Mouse (Mus musculus) embryonic facial prominence, embryonic 10.5 days (tissue): ENCODE data around the gene Ldhd. TPM values are rescaled to one million over a fixed set of nuclear protein-coding genes. Genes with fewer than 3 reads are reported as not detected.

Experiments used
- DNase-seq: peaks from one replicate; pipeline ENCODE4 v3.0.0-alpha.2; 2017; ENCODE audit warnings: low spot score
- H3K27ac ChIP-seq: fragments of 300-500 bp; sonication (generic); replicated peaks from 2 replicates; pipeline ENCODE4 v1.5.1; 2016; ENCODE audit warnings: mild to moderate bottlenecking
- H3K27me3 ChIP-seq: fragments of 300-500 bp; sonication (generic); replicated peaks from 2 replicates; pipeline ENCODE4 v1.6.1; 2016; ENCODE audit warnings: low read depth, mild to moderate bottlenecking; ENCODE audit not compliant: poor library complexity, severe bottlenecking
- H3K36me3 ChIP-seq: fragments of 300-500 bp; sonication (generic); replicated peaks from 2 replicates; pipeline ENCODE4 v1.6.1; 2016; ENCODE audit warnings: mild to moderate bottlenecking, moderate library complexity
- H3K4me1 ChIP-seq: fragments of 300-500 bp; sonication (generic); 2 replicates; pipeline ENCODE4 v1.6.1; 2016
- H3K4me3 ChIP-seq: fragments of 300-500 bp; sonication (generic); 2 replicates; pipeline ENCODE4 v1.5.1; 2016; ENCODE audit warnings: mild to moderate bottlenecking, moderate library complexity
- H3K9me3 ChIP-seq: fragments of 300-500 bp; sonication (generic); 2 replicates; pipeline ENCODE4 v1.6.1; 2016; ENCODE audit warnings: mild to moderate bottlenecking
- WGBS: fragments of 180-500 bp; shearing (Covaris S2); methylation state at CpG from one replicate; pipeline ENCODE4 v1.1.7; 2016; 5-methylcytosine and 5-hydroxymethylcytosine counted together
- polyA plus RNA-seq: library from polyadenylated mRNA; unstranded; fragments of >200 nt; fragmentation: Nextera tagmentation; extraction: Ambion mirVana; gene quantifications from 2 replicates; pipeline ENCODE4 v1.2.1, GENCODE M21; 2016

Ldhd gene
- polyA plus RNA-seq, 1 experiment from 2014 or later, result 0.25 TPM

GRCm38 (mm10) chr8:111626528-111626820 is 3.7 kb downstream of the Ldhd start:
- Histone ChIP-seq H3K4me3 (no peak overlapping the region), H3K9me3 (no peaks in the 10 kb centered on the region), H3K27ac (no peak overlapping the region), H3K27me3 (no peaks in the 10 kb centered on the region), H3K36me3 (peaks cover 59% of the 10 kb centered on the region), H3K4me1 (peaks cover 9% of the 10 kb centered on the region; the same call in 1 of the 2 replicates)
- DNase-seq, result no peak
- 80% methylated on average over 8 of the region's 8 CpGs for WGBS

GRCm38 (mm10) chr8:111625694-111626527 is 4.3 kb downstream of the Ldhd start:
- peak; percentile 78 for DNase-seq
- Histone ChIP-seq H3K9me3 (no peaks in the 10 kb centered on the region), H3K27ac (no peak overlapping the region), H3K27me3 (no peaks in the 10 kb centered on the region), H3K4me3 (no peak overlapping the region), H3K4me1 (peaks cover 9% of the 10 kb centered on the region; the same call in 1 of the 2 replicates), H3K36me3 (peaks cover 65% of the 10 kb centered on the region)
- 37% methylated on average over 6 of the region's 6 CpGs for WGBS

GRCm38 (mm10) chr8:111624853-111625221 is 5.3 kb downstream of the Ldhd start:
- 92% methylated on average over 10 of the region's 10 CpGs for WGBS
- no peak overlapping the region for H3K4me3 ChIP-seq
- H3K36me3 ChIP-seq, result peaks cover 74% of the 10 kb centered on the region
- H3K4me1 ChIP-seq, result peaks cover 5% of the 10 kb centered on the region; the same call in 1 of the 2 replicates
- no peaks in the 10 kb centered on the region for H3K27me3 ChIP-seq
- no peak overlapping the region for H3K27ac ChIP-seq
- no peak for DNase-seq
- no peaks in the 10 kb centered on the region for H3K9me3 ChIP-seq

- DNase-seq, result no peak
- no peak overlapping the region for H3K4me3 ChIP-seq
- H3K4me1 ChIP-seq, result no peaks in the 10 kb centered on the region; the same call in 1 of the 2 replicates
- peaks cover 80% of the 10 kb centered on the region for H3K36me3 ChIP-seq
- H3K27me3 ChIP-seq, result no peaks in the 10 kb centered on the region
- H3K27ac ChIP-seq, result no peak overlapping the region
- WGBS, result 85% methylated on average over 12 of the region's 12 CpGs
- H3K9me3 ChIP-seq, result no peaks in the 10 kb centered on the region
Measured at GRCm38 (mm10) chr8:111624081-111624852, 5.9 kb downstream of the Ldhd start.

GRCm38 (mm10) chr8:111622553-111622952 is 7.6 kb downstream of the Ldhd start:
- no peak for DNase-seq
- H3K36me3 ChIP-seq, result peaks cover 79% of the 10 kb centered on the region

GRCm38 (mm10) chr8:111622104-111622503 is 8.1 kb downstream of the Ldhd start:
- DNase-seq, result no peak
- H3K4me3 ChIP-seq, result no peak overlapping the region
- no peaks in the 10 kb centered on the region for H3K27me3 ChIP-seq
- 0 out of 2 replicates have a peak overlapping the region, but pooled peaks have one; percentile 11 for H3K27ac ChIP-seq
- H3K4me1 ChIP-seq, result no peaks in the 10 kb centered on the region; the same call in 1 of the 2 replicates
- WGBS, result 69% methylated on average over 3 of the region's 3 CpGs
- H3K36me3 ChIP-seq, result peaks cover 74% of the 10 kb centered on the region
- H3K9me3 ChIP-seq, result no peaks in the 10 kb centered on the region

More at GRCm38 (mm10) chr8:111622553-111622952, 7.6 kb downstream of the Ldhd start:
- Histone ChIP-seq H3K4me1 (no peaks in the 10 kb centered on the region; the same call in 1 of the 2 replicates), H3K27me3 (no peaks in the 10 kb centered on the region), H3K9me3 (no peaks in the 10 kb centered on the region), H3K4me3 (no peak overlapping the region), H3K27ac (no peak overlapping the region)
- WGBS, result 88% methylated on average over 10 of the region's 10 CpGs

- no peak for DNase-seq
- WGBS, result 72% methylated on average over 1 of the region's 1 CpGs
- peaks cover 69% of the 10 kb centered on the region for H3K36me3 ChIP-seq
Measured at GRCm38 (mm10) chr8:111619936-111620335, 10.2 kb downstream of the Ldhd start.

GRCm38 (mm10) chr8:111618273-111618672 is 11.9 kb downstream of the Ldhd start:
- Histone ChIP-seq H3K27me3 (no peaks in the 10 kb centered on the region), H3K27ac (no peak overlapping the region), H3K4me3 (no peak overlapping the region), H3K4me1 (peaks cover 3% of the 10 kb centered on the region; the same call in 1 of the 2 replicates), H3K36me3 (peaks cover 69% of the 10 kb centered on the region), H3K9me3 (no peaks in the 10 kb centered on the region)
- 96% methylated on average over 4 of the region's 4 CpGs for WGBS
- no peak for DNase-seq

More at GRCm38 (mm10) chr8:111619936-111620335, 10.2 kb downstream of the Ldhd start:
- H3K4me3 ChIP-seq, result no peak overlapping the region
- no peaks in the 10 kb centered on the region for H3K27me3 ChIP-seq
- H3K9me3 ChIP-seq, result no peaks in the 10 kb centered on the region
- peaks cover 3% of the 10 kb centered on the region; the same call in 1 of the 2 replicates for H3K4me1 ChIP-seq
- no peak overlapping the region for H3K27ac ChIP-seq

- Histone ChIP-seq H3K4me3 (no peak overlapping the region), H3K9me3 (no peaks in the 10 kb centered on the region), H3K27ac (no peak overlapping the region), H3K27me3 (no peaks in the 10 kb centered on the region), H3K36me3 (peaks cover 69% of the 10 kb centered on the region), H3K4me1 (peaks cover 3% of the 10 kb centered on the region; the same call in 1 of the 2 replicates)
- no peak for DNase-seq
- WGBS, result 83% methylated on average over 6 of the region's 6 CpGs
Measured at GRCm38 (mm10) chr8:111617812-111618211, 12.4 kb downstream of the Ldhd start.

GRCm38 (mm10) chr8:111614786-111615701 is 15.1 kb downstream of the Ldhd start:
- WGBS, result 88% methylated on average over 6 of the region's 6 CpGs
- Histone ChIP-seq H3K4me3 (no peak overlapping the region), H3K36me3 (peaks cover 67% of the 10 kb centered on the region), H3K27me3 (no peaks in the 10 kb centered on the region), H3K4me1 (0 out of 2 replicates have a peak, but pooled peaks cover 3% of the 10 kb centered on the region), H3K27ac (no peak overlapping the region), H3K9me3 (no peaks in the 10 kb centered on the region)
- DNase-seq, result no peak

- H3K9me3 ChIP-seq, result no peaks in the 10 kb centered on the region
- 88% methylated on average over 5 of the region's 5 CpGs for WGBS
- no peak for DNase-seq
- peaks cover 62% of the 10 kb centered on the region for H3K36me3 ChIP-seq
- H3K27me3 ChIP-seq, result no peaks in the 10 kb centered on the region
- H3K27ac ChIP-seq, result no peak overlapping the region
- 0 out of 2 replicates have a peak, but pooled peaks cover 3% of the 10 kb centered on the region for H3K4me1 ChIP-seq
- H3K4me3 ChIP-seq, result no peak overlapping the region
Measured at GRCm38 (mm10) chr8:111613181-111613580, 17.0 kb downstream of the Ldhd start.

GRCm38 (mm10) chr8:111607414-111607813 is 22.8 kb downstream of the Ldhd start:
- WGBS, result 94% methylated on average over 7 of the region's 7 CpGs
- Histone ChIP-seq H3K9me3 (no peaks in the 10 kb centered on the region), H3K27me3 (no peaks in the 10 kb centered on the region), H3K27ac (no peak overlapping the region), H3K4me1 (no peaks in the 10 kb centered on the region), H3K4me3 (no peak overlapping the region), H3K36me3 (peaks cover 76% of the 10 kb centered on the region)
- DNase-seq, result no peak
